Mouse (Mus musculus) hindbrain, embryonic 10.5 days (tissue): ENCODE measurements around the gene Plpp7. TPM values are rescaled to one million over a fixed set of nuclear protein-coding genes. Genes with fewer than 3 reads are reported as not detected.

ENCODE experiments used
- DNase-seq: peaks from one replicate; pipeline ENCODE4 v3.0.0-alpha.2; 2017; ENCODE audit warnings: low spot score
- H3K27ac ChIP-seq: fragments of 300-500 bp; sonication (generic); 2 replicates; pipeline ENCODE4 v1.5.1; 2016; ENCODE audit warnings: mild to moderate bottlenecking, moderate library complexity
- H3K27me3 ChIP-seq: fragments of 300-500 bp; sonication (generic); 2 replicates; pipeline ENCODE4 v1.6.1; 2016; ENCODE audit warnings: mild to moderate bottlenecking; ENCODE audit not compliant: poor library complexity, insufficient read depth, severe bottlenecking
- H3K36me3 ChIP-seq: fragments of 300-500 bp; sonication (generic); 2 replicates; pipeline ENCODE4 v1.6.1; 2016; ENCODE audit warnings: mild to moderate bottlenecking, moderate library complexity
- H3K4me1 ChIP-seq: fragments of 300-500 bp; sonication (generic); replicated peaks from 2 replicates; pipeline ENCODE4 v1.6.1; 2016; ENCODE audit warnings: mild to moderate bottlenecking
- H3K4me3 ChIP-seq: fragments of 300-500 bp; sonication (generic); 2 replicates; pipeline ENCODE4 v1.5.1; 2016; ENCODE audit warnings: mild to moderate bottlenecking, moderate library complexity
- H3K9me3 ChIP-seq: fragments of 300-500 bp; sonication (generic); 2 replicates; pipeline ENCODE4 v1.6.1; 2016; ENCODE audit warnings: mild to moderate bottlenecking, moderate library complexity
- WGBS: fragments of 180-500 bp; shearing (Covaris S2); methylation state at CpG from one replicate; pipeline ENCODE4 v1.1.7; 2016; 5-methylcytosine and 5-hydroxymethylcytosine counted together
- polyA plus RNA-seq: library from polyadenylated mRNA; unstranded; fragments of >200 nt; fragmentation: Nextera tagmentation; extraction: Ambion mirVana; gene quantifications from 2 replicates; pipeline ENCODE4 v1.2.1, GENCODE M21; 2016

Gene Plpp7
- polyA plus RNA-seq, 1 experiment from 2014 or later: 7.9 TPM

DNA sequence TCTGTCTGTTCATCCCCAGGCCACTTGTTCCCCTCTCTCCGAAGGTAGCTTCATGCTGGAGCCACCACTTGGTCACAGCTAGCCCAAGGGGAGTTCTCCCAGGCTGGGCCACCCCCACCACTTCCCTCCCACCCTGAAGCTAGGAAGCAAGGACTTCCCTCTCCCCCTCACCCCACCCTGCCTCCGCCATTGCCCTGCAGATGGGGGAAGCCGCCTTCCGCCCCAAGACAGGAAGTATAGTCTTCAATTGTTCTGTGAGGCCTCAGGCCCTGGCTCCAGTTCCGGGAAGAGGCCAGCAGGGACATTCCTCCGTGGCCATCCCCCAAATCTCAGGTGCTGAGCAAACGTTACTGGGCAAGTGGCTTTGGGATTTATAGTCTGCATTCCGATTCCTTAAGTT is 16.8 kb upstream of the Plpp7 start:
- WGBS: 63% methylated on average over 8 of the region's 8 CpGs
- no peak for DNase-seq

DNA sequence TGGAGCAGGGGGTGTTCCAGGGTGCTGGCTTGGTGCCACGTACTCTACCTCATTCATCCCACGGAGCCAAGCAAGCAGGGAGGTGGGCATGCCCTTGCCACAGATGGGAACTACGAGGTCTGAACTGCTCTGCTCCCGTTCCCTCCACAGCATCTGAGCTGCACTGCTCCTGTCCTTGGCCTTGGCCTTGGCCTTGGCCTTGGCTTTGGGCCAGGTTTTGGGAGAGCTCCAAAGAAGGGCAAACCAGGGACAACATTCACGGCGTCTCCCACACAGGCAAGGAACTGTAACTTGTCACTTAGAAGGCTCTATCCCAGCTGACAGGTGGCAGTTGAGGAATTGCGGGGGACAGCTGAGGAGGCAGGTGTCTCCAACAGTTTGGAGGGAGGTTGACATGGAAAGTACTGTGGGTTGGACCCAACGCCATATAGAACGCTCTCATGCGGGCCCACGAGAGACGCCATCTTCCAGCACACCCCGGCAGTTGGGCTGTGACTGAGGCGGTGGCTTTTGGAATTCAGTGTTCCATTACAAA is 16.1 kb upstream of the Plpp7 start:
- WGBS: 93% methylated on average over 14 of the region's 14 CpGs
- peaks cover 42% of the 10 kb centered on the region for H3K27me3 ChIP-seq
- peak overlapping the region; percentile 31 for H3K27ac ChIP-seq

More for the DNA sequence above, 16.8 kb upstream of the Plpp7 start:
- H3K27me3 ChIP-seq: peaks cover 35% of the 10 kb centered on the region
- H3K4me3 ChIP-seq: no peak overlapping the region
- peak overlapping the region; percentile 14 for H3K27ac ChIP-seq
- no peaks in the 10 kb centered on the region for H3K9me3 ChIP-seq
- no peaks in the 10 kb centered on the region for H3K36me3 ChIP-seq
- peaks cover 40% of the 10 kb centered on the region for H3K4me1 ChIP-seq

DNA sequence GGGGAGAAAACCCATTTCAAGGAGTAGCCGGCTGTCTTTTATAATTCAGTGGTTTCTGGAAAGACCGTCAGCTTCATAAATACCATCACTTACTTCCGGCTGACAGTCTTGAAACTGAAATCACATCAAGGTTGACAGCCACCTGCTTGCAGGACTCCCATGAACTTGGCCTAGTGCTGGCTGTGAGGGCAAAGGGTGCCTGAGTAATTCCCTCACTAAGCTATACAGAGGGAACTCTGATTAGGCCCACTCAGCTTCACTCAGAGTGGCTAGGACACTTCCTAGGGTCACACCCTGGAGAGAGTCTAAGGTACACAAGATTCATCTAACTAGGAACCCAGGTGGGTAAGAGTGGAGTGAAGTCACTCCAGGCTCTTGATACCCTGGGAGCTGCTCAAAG is 14.6 kb upstream of the Plpp7 start:
- H3K36me3 ChIP-seq: no peaks in the 10 kb centered on the region
- H3K27ac ChIP-seq: no peak overlapping the region
- H3K4me1 ChIP-seq: peaks cover 46% of the 10 kb centered on the region
- H3K27me3 ChIP-seq: peaks cover 56% of the 10 kb centered on the region
- DNase-seq: no peak
- H3K9me3 ChIP-seq: no peaks in the 10 kb centered on the region
- WGBS: 93% methylated on average over 3 of the region's 3 CpGs
- no peak overlapping the region for H3K4me3 ChIP-seq

More for the DNA sequence above, 16.1 kb upstream of the Plpp7 start:
- H3K9me3 ChIP-seq: no peaks in the 10 kb centered on the region
- no peaks in the 10 kb centered on the region for H3K36me3 ChIP-seq
- H3K4me1 ChIP-seq: peaks cover 44% of the 10 kb centered on the region
- no peak for DNase-seq
- no peak overlapping the region for H3K4me3 ChIP-seq

DNA sequence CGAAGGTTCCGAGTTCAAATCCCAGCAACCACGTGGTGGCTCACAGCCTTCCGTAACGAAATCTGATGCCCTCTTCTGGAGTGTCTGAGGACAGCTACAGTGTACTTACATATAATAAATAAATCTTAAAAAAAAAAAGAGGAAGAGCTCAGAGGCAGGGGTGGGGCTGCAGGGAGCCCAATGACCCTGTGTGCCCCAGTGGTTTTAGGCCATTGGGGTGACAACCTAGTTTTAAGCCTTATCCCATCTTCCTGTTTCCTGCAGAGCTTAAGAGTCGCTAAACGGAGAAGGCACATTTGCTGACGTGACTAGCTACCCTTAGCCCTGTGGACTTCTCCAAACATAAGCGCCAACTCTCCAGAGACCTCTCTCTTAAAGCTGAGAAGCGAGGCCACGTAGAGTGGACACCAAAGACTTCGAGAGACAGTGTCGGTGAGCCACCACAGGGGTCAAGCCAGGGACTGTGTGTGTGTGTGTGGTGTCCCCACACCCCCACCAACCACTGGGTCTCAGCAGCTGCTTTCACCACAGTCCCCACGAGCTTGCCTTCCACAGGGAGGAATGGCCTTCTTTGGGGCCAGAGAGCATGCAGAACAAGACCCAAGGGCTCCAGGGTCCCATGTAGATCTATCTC is 13.9 kb upstream of the Plpp7 start:
- Histone ChIP-seq H3K36me3 (no peaks in the 10 kb centered on the region), H3K4me3 (peak overlapping the region; percentile 78; the same call in 1 of the 2 replicates), H3K4me1 (peaks cover 46% of the 10 kb centered on the region), H3K27ac (no peak overlapping the region), H3K9me3 (no peaks in the 10 kb centered on the region), H3K27me3 (peaks cover 64% of the 10 kb centered on the region)
- 81% methylated on average over 14 of the region's 14 CpGs for WGBS
- DNase-seq: no peak

DNA sequence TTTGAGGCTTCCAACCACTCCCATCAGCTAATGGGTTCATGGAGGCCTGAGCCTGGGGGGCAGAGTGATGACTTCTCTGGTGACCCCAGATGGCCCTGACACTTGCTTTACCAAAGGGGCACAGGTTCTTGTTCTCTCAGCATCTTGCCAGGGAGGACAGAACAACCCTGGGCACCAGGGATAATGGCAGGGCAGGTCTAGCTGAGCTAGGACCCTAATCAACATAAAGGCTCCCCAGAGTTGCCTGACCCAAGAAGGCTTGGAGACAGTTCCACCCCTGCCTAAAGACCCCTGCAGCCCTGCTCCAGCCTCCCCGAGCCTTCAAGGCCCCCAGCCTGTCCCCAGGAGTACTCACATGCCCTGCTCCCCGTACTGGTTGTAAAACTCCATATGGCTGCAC is 13.1 kb upstream of the Plpp7 start:
- no peaks in the 10 kb centered on the region for H3K36me3 ChIP-seq
- peaks cover 46% of the 10 kb centered on the region for H3K4me1 ChIP-seq
- H3K9me3 ChIP-seq: no peaks in the 10 kb centered on the region; the same call in 1 of the 2 replicates
- peaks cover 72% of the 10 kb centered on the region for H3K27me3 ChIP-seq
- DNase-seq: no peak
- 35% methylated on average over 2 of the region's 2 CpGs for WGBS
- no peak overlapping the region for H3K27ac ChIP-seq
- peak overlapping the region; percentile 78 for H3K4me3 ChIP-seq

DNA sequence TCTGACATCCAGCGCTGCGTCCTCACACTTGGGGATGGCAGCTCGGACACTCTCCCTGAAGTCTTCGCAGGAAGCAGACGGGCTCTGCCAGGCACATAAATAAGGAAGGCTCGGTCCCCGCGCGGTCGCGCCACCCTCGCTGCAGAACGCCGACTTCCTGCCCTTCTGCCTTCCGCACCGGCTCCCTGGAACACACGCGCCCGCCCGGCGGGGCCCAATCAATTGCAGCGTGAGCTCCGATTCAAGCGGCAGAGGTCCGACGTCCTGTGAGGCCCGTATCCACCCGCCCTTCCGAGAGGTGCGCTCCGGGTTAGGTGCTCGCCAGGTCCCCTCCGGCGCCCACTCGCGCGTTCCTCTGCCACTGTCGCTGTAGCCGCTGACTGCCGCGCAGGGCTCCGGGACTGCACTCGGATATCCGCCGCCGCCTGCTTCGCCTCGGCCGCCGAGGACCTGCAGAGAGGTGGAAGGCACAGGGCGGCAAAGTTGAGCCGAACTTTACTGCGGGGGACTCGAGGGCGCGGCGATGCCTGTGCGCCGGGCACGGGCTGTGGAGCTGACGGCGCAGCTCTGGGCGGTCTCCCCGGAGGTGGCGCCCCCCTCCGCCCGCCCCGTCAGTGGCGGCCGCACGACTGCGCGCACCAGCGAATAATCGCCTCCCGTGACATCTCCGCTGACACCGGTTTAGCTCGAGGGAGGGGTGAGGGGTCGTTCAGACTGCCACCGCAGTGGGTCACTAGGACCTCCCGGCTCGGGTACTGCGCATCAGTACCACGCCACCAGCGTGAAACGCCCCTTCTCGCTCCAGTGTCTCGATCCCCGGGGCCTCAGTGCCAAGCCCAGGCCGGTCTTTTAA is 11.9 kb upstream of the Plpp7 start:
- Histone ChIP-seq H3K27me3 (peaks cover 83% of the 10 kb centered on the region), H3K27ac (peak overlapping the region; percentile 78), H3K9me3 (no peaks in the 10 kb centered on the region; the same call in 1 of the 2 replicates), H3K4me1 (peaks cover 54% of the 10 kb centered on the region), H3K4me3 (peak overlapping the region; percentile 78), H3K36me3 (no peaks in the 10 kb centered on the region)
- under 1% methylated on average over 91 of the region's 91 CpGs for WGBS
- DNase-seq: peak; percentile 54

DNA sequence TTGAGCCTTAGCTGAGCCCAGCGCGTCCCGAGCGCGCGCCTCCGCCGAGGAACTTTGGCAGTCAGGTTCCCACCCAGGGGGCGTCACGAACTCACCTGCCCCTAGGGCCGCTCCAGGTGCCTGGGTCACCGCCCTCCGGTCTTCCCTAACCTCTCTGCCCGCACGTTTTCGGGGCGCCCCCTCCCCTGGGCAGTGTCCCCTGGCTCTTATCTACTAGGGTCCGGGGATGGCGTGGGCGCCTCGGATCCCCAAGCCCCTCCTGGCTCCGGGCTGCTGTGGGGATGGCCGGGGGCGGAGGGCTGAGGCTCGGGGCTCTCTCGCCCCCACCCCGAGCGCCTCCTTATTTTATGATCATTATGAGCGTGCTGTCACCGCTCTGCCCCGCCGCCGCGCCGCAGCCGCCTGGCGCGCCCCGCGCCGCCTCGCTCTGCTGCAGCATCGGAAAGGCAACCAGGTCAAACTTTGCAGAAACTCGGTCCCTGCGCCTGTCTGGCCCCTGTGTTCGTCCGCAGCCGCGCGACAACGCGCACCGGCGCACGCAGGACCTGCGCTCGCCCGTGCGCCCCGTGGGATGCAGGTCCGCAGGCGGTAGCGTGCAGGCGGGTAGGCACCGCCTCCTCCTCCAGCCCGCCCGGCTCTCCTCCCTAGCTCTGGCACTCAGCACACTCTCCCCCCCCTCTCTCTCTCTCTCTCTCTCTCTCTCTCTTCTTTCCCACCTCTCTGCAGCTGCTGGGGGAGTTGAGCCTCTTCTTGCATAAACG is 11.0 kb upstream of the Plpp7 start, which contains the start of gene Fam78a:
Gene Fam78a (minus strand): TSS at position 747 of the 761 bp plus-strand sequence.
- under 1% methylated on average over 68 of the region's 68 CpGs for WGBS
- Histone ChIP-seq H3K4me3 (peak within 1 kb of the TSS; percentile 78), H3K27ac (peak within 1 kb of the TSS; percentile 78), H3K9me3 (no peaks in the 10 kb centered on the region; the same call in 1 of the 2 replicates), H3K27me3 (peaks cover 92% of the 10 kb centered on the region), H3K36me3 (no peaks in the 10 kb centered on the region), H3K4me1 (peaks cover 53% of the 10 kb centered on the region)
- peak; percentile 52 for DNase-seq

DNA sequence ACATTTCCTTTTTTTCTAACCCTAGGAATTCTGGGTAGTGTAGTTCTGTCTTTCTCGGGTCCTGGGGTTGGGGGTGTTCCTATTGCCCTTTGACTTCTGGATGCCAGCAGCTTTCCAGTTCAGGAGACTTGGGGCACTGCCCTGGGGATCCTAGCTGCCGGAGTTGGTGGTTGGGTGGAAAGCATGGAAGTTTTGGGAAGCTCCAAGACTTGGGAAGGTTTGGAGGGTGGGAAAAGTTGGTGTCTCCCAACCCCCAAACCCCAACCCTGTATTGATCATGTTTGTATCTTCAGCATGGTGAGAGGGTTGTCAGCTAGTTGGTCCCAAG is 10.5 kb upstream of the Plpp7 start:
- DNase-seq: no peak
- H3K9me3 ChIP-seq: no peaks in the 10 kb centered on the region; the same call in 1 of the 2 replicates
- H3K4me3 ChIP-seq: peak overlapping the region; percentile 78
- no peak overlapping the region; the same call in 1 of the 2 replicates for H3K27ac ChIP-seq
- H3K36me3 ChIP-seq: no peaks in the 10 kb centered on the region
- peaks cover 53% of the 10 kb centered on the region for H3K4me1 ChIP-seq
- peaks cover 98% of the 10 kb centered on the region for H3K27me3 ChIP-seq
- WGBS: 26% methylated on average over 2 of the region's 2 CpGs

DNA sequence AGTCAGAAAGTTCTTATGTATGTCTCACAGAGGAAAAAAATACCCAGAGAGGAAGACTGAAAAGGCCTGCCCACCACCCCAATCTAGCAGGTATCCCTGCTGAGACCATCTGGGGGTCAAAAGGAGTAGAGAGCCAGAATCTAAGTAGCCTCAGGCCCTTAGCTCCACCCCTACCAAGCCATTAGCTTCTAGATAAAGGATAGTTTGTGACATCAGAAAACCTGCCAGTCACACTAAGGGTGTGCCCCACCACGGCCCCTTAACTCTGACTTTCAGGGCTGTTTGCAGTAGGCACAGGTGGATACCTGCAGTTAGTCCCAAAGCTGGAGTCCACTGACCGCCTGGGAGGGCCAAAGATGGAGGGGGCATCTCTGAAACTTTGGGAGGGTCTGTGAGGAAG is 10.1 kb upstream of the Plpp7 start:
- Histone ChIP-seq H3K27ac (no peak overlapping the region), H3K4me3 (no peak overlapping the region), H3K36me3 (no peaks in the 10 kb centered on the region), H3K27me3 (peaks cover 99% of the 10 kb centered on the region), H3K4me1 (peaks cover 53% of the 10 kb centered on the region), H3K9me3 (no peaks in the 10 kb centered on the region; the same call in 1 of the 2 replicates)
- 71% methylated on average over 2 of the region's 2 CpGs for WGBS
- no peak for DNase-seq

DNA sequence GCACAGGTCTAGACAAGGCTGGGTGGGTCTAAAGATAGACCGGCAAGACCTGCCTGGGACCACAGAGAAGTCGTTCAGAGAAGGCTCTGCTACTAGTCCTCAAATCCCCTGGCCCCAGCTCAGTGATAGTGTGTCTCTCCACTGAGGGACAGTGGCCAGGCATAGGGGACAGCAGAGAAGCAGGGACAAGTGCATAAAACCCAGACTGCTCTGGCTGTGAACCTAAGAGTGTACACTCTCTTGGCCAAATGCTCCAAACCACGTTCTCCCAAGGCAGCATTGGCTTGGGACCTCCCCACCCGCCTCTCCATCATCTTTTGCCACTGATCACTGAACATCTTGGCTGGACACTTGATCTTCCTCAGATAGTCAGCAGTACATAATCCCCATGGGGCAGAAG is 7.7 kb upstream of the Plpp7 start:
- H3K27me3 ChIP-seq: peaks cover 84% of the 10 kb centered on the region
- no peak overlapping the region for H3K27ac ChIP-seq
- no peaks in the 10 kb centered on the region; the same call in 1 of the 2 replicates for H3K9me3 ChIP-seq
- 51% methylated on average over 4 of the region's 4 CpGs for WGBS
- DNase-seq: no peak
- no peaks in the 10 kb centered on the region for H3K36me3 ChIP-seq
- H3K4me3 ChIP-seq: no peak overlapping the region
- H3K4me1 ChIP-seq: peaks cover 42% of the 10 kb centered on the region

DNA sequence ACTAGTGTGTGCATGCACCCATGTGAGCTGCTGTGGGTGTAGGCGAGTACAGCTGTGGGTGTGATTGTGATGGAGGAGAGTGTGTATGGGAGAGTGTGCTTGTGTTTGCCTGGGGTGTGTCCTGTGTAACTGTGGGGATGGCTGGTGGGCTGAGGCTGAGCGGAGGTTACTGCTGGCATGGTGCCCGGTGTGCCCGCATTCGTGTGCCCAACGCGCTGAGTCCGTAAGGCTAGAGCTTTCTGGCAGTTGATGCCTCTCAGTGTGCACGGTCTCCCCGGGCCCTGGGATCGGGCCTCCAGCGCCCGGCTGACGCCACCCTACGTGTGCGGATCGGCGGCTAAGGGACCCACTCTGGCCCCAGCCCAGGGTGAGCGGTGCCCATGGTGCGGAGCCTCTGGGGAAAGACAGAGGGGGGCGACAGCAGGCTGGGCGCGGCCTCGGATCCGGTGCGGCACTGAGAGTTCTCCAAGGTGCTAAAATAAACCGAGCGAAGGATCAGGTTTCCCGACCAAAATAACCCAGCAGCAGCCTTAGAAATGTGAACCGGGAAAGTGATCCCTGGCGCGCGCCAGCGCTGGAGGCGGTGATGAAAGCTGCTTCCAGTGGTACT is 6.9 kb upstream of the Plpp7 start:
- peak overlapping the region; percentile 35; the same call in 1 of the 2 replicates for H3K27ac ChIP-seq
- H3K27me3 ChIP-seq: peaks cover 75% of the 10 kb centered on the region
- H3K4me1 ChIP-seq: peaks cover 34% of the 10 kb centered on the region
- no peaks in the 10 kb centered on the region for H3K36me3 ChIP-seq
- H3K4me3 ChIP-seq: peak overlapping the region; percentile 38
- H3K9me3 ChIP-seq: no peaks in the 10 kb centered on the region; the same call in 1 of the 2 replicates
- whole genome bisulfite sequencing: 11% methylated on average over 35 of the region's 35 CpGs
- peak; percentile 29 for DNase-seq

DNA sequence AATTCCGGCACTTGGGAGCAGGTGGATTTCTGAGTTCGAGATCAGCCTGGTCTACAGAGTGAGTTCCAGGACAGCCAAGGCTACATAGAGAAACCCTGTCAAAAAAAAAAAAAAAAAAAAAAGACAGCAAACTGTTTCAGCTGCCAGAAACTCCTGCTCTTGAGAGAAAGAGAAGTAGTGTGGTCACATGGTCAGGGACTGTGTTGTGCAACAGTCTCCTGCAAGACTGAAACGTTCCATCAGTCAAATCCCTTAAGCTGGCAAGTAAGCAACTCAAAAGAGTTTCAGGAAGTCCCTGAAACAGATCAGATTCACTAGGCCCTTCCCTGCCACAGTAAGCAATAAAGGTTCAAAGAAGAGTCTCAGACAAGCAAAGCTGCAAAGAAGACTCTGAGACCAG is 5.7 kb upstream of the Plpp7 start:
- Histone ChIP-seq H3K9me3 (no peaks in the 10 kb centered on the region; the same call in 1 of the 2 replicates), H3K4me1 (peaks cover 23% of the 10 kb centered on the region), H3K36me3 (no peaks in the 10 kb centered on the region), H3K27me3 (peaks cover 64% of the 10 kb centered on the region), H3K4me3 (no peak overlapping the region), H3K27ac (no peak overlapping the region)
- no peak for DNase-seq
- 70% methylated on average over 3 of the region's 3 CpGs for WGBS
